Mouse (Mus musculus): ENCODE results near the gene a. TPM values are rescaled to one million over a fixed set of nuclear protein-coding genes. Genes with fewer than 3 reads are reported as not detected.
A peak's percentile ranks its signal among the peaks of the same experiment; 100 is the strongest.

Gene a
- total RNA-seq, 2 experiments from 2014 or later = not detected

DNA sequence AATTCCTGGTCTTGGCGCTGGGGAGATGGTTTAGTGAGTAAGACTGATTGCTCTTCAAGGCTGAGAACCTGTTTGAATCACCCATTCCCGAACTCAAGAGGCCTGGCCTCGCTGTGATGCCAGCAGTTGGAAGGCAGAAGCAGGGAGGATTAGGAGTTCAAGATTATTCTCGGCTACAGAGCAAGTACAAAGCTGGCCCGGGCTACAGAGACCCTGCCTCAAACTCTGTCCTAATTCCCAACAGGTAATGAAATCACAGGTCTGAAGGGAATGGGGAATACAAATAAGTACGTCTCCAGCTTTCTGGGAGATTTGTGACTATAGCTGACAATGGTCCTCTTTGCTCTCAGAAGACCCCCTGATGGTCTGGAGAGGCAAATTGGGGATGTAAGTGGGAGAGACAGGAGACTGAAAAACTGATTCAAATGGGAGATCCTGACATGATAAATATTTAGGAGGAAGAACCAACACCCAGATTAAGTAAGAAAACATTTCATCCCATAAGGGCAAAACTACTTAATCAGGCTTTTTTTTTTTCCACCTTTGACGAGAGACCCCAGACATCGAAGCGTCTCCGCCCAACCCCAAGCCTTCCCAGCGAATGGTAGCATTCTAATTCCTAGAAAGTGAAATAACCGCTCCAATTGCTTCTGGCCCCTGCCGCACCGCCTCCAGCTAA lies 1.1 kb upstream of the a start:
- no peak for DNase-seq (ENCODE audit: low spot score in 2 of 2)
- H3K27ac ChIP-seq = peak overlapping the region; percentile 60; the same call in 1 of the 2 replicates
- peak overlapping the region; percentile 95 for H3K4me3 ChIP-seq
- no peak for TF ChIP-seq CTCF (conservative IDR thresholded peaks at IDR 0.05)

DNA sequence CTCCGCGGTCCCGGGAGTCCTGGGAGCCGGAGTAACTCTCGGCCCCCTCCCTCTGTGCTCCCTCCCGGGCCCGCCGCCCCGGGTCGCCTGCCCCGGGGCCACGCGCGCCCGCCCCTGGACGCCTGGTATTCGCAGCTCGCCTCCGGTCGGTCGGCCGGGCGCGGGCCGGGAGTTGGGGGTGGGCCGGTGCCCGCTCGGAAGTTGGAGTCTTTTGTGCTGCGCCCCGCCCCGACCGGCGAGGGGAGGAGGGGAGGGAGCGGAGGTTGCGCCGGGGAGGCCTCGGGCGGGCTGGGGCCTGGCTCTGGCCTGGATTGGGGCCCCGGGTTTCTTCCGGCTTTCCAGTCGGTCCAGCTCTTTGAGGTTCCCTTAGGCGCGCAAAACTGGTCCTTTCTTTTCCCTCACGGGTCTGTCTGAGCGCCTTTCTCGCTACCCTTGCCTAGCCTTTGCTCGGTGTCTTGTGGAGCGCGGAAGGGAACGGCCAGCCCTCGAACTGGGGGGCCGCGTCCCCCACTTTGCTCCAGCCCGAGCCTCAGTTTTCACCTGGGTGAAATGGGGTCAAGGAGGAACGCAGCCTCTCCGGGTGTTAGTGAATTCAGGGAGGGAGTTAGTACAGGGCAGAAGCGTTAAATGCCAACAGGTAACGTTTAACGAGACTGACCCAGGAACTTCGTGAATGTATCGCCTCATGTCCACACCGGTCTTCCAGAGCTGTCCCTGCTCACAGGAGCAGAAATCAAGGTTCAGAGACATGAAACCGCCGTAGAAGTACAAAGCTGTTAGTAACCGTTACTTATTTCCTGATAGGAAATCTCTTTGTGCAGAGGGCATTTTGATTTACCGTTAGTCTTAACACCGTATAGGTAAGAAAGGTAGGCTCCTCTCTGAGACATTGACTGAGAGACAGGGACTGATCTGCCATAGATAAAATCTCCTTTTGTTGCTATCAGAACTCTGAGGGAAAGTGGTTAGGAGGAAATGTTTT lies 750 bp downstream of the a start:
- peak; percentile 57 to 58 for DNase-seq (ENCODE audit: low spot score in 2 of 2)
- peak overlapping the region; percentile 100 for H3K27ac ChIP-seq
- peak overlapping the region; percentile 95 for H3K4me3 ChIP-seq
- TF ChIP-seq CTCF (conservative IDR thresholded peaks at IDR 0.05) = no peak

DNA sequence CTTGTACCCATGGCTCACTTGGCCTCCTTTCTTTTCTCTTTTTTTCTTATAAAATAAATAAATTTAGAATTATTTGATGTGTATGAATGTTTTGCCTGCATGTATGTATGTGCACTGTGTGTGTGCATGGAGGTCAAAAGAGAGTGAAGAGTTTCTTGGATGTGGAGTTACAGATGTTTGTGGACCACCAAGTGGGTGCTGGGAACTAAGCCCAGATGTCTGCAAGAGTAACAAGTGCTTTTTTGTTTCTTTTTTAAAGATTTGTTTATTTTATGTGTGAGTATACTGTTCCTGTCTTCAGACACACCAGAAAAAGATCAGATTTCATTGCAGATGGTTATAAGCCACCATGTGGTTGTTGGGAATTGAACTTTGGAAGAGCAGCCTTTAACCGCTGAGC lies 12.2 kb downstream of the a start:
- Histone ChIP-seq H3K4me3 (no peak overlapping the region), H3K27ac (no peak overlapping the region)
- no peak for TF ChIP-seq CTCF (conservative IDR thresholded peaks at IDR 0.05)
- DNase-seq (ENCODE audit: low spot score in 2 of 2) = no peak

DNA sequence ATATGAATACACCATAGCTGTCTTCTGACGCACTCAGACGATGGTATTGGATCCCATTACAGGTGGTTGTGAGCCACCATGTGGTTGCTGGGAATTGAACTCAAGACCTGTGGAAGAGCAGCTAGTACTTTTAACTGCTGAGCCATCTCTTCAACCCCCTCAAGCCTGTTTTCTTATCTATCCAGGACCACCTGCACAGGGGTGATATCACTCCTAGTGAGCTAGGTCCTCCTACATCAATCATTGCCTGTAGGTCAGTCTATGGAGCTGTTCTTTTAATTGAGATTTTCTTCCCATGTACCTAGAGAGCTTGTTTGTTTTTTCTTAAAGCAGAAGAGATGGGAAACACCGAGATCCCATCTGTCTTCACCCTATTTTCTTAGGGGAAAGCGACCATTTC lies 12.6 kb downstream of the a start:
- TF ChIP-seq CTCF (conservative IDR thresholded peaks at IDR 0.05) = no peak
- DNase-seq (ENCODE audit: low spot score in 2 of 2) = no peak
- H3K27ac ChIP-seq = no peak overlapping the region
- H3K4me3 ChIP-seq = no peak overlapping the region

DNA sequence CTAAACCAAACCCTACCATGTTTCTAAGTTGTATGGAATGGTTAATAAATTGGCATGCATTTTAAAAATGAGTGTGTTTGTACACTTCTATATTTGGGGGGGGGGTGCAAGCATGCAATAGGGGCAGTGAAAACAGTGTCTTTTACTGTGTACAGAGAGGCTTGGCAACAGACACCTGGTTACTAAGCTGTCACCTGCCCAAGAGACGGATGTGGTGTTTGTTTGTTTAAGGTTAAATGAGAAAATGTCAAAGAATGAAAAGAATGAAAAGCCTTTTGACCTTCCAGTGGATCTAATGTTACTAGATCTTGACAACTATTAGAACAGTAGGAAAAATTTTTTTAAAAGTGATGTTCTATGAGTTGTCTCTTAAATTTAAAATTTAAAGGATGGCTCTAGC lies 16.5 kb downstream of the a start:
- Histone ChIP-seq H3K27ac (no peak overlapping the region), H3K4me3 (no peak overlapping the region)
- no peak for DNase-seq (ENCODE audit: low spot score in 2 of 2)
- no peak for TF ChIP-seq CTCF (conservative IDR thresholded peaks at IDR 0.05)

DNA sequence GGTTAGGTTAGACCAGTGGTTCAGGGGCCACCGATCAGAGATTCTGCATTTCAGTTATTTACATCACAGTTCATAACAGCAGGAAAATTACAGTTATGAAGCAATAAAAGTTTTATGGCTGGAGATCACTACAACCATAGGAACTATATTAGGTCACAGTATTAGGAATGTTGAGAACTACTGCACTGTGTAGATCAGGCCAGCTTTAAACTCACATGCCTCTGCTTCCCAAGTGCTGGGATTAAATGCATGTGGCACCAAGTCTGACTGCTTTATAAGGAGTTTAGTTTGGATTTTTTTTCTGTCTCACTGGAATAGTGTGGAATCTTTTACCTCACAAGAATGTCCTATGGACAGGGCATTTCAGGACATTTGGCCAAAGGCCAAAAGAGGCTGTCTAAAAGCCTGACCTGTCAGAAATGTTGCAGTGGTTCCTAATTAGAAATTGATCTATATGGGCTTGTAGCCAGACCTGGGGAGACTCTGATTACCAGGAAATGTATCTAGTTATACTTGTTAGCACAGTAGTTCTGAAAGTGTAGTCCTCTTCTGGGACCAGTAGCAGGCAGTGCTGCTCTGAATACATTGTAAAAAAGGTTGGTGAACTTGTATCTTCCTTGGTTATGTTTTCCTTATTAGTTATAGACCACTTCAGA lies 18.0 kb downstream of the a start:
- no peak overlapping the region for H3K4me3 ChIP-seq
- DNase-seq (ENCODE audit: low spot score in 2 of 2) = no peak
- peak; percentile 54 for TF ChIP-seq CTCF (conservative IDR thresholded peaks at IDR 0.05)

DNA sequence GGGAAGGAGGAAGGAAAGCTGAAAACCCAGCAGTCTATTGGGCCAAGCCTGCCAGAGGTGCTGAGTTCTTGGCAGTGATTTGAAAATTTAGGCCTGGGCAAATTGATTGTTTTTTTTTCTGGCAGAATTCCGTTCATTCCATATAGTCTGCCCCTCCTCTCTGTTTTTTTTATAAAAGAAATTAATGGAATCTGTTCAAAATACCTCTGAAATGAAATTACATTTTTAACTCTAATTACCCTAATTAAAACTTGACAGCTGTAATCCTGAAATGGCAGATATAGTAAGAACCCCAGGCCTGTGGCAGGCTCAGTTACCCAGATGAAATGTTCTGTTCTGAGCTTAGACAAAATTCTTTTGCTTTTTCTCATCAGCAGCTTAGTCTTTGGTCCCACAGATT lies 19.6 kb downstream of the a start:
- DNase-seq (ENCODE audit: low spot score in 2 of 2) = no peak
- Histone ChIP-seq H3K27ac (no peak overlapping the region), H3K4me3 (no peak overlapping the region)
- TF ChIP-seq CTCF (conservative IDR thresholded peaks at IDR 0.05) = no peak

More for the DNA sequence above, 18.0 kb downstream of the a start:
- no peak overlapping the region for H3K27ac ChIP-seq

DNA sequence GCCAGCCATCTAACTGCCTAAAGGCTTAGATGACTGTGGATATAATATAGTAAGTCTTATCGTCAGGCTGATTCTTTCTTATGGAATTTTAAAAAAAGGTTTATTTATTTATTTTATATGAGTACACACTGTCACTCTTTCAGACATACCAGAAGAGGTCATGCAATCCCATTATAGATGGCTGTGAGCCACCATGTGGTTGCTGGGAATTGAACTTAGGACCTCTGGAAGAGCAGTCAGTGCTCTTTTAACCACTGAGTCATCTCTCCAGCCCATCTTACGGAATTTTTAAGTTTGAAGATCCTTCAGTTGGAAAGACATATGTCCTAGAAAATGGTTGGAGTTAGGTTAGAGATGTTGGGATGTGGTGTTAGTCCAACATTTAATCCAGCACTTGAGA lies 22.2 kb downstream of the a start:
- DNase-seq (ENCODE audit: low spot score in 2 of 2) = no peak
- no peak overlapping the region for H3K27ac ChIP-seq
- no peak for TF ChIP-seq CTCF (conservative IDR thresholded peaks at IDR 0.05)
- H3K4me3 ChIP-seq = no peak overlapping the region

DNA sequence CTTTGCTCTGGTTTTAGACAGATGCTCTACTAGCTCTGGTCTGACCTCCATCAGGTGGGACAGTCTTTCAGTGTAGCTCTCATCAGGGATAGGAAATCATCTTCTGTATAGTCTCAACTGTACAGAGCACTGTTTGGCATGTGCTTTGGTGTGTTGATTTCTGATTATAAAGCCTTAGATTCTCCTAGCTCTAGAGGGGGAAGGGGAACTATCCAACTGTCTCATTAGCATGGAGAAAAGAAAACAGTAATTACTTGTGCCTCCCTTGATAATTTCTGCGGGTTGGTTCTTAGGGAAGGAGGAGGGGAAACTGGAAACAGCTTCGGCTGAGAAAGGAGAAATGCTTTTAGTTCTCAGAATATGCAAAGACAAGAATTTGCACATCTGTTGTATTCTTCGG lies 25.9 kb downstream of the a start:
- no peak overlapping the region for H3K4me3 ChIP-seq
- no peak for DNase-seq (ENCODE audit: low spot score in 2 of 2)
- no peak for TF ChIP-seq CTCF (conservative IDR thresholded peaks at IDR 0.05)
- H3K27ac ChIP-seq = no peak overlapping the region

DNA sequence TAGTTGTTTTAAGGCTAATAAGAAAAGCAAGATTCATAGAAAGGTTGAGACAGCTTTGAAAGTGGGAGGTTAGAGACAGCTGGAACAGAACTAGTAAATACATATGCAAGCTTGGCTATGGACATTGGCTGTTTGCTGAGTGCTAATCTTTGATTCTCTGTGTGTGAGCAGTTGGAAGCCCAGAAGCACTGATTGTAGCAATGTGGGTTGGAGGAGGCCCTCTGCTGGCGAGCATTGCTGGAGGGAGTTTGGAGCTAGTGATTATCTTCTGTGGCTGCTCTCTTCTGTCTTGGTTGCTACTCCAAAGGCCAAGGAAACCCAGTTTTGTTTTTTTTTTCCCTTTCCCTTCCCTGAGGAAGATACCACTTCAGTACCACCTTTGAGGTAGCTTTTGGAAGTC lies 26.6 kb downstream of the a start:
- H3K4me3 ChIP-seq = no peak overlapping the region
- peak; percentile 81 for TF ChIP-seq CTCF (conservative IDR thresholded peaks at IDR 0.05)
- peak; percentile 38 to 49 for DNase-seq (ENCODE audit: low spot score in 2 of 2)
- no peak overlapping the region for H3K27ac ChIP-seq

DNA sequence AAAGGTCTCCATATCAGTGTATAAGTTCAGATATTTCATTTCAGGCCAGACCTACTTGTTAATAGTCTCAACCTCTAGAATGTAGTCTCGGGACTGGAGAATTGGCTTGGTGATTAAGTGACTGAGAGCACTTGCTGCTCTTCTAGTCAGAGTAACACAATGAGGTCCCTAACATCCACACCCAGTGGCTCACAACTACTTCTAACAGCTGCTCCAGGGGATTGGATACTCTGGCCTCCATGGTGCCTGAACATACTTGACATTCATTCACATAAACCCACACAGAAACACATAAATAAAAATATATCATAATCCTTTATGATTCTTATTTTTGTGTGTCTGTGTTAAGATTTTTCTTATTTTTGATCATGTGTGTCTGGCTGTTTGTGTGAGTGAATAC lies 27.4 kb downstream of the a start:
- no peak overlapping the region for H3K4me3 ChIP-seq
- TF ChIP-seq CTCF (conservative IDR thresholded peaks at IDR 0.05) = no peak
- no peak overlapping the region for H3K27ac ChIP-seq
- no peak for DNase-seq (ENCODE audit: low spot score in 2 of 2)

DNA sequence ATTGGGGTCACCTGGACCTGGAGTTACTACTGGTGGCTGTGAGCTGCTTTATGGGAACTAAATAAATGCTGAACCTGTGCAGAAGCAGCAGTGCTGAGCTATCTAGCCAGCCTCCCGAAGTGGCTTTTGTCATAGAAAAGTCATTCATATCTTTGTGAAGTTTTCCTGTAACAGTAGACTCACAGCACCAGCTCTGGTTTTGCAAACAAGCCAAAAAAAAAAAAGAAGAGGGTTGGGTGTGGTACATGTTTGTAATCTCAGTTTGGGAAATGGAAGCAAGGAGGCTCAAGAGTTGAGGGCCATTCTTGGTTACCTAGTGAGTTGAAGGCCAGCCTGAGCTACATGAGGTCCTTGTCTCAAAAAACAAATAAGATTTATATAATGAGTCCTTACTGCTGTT lies 29.1 kb downstream of the a start:
- Histone ChIP-seq H3K27ac (no peak overlapping the region), H3K4me3 (no peak overlapping the region)
- no peak for DNase-seq (ENCODE audit: low spot score in 2 of 2)
- no peak for TF ChIP-seq CTCF (conservative IDR thresholded peaks at IDR 0.05)

DNA sequence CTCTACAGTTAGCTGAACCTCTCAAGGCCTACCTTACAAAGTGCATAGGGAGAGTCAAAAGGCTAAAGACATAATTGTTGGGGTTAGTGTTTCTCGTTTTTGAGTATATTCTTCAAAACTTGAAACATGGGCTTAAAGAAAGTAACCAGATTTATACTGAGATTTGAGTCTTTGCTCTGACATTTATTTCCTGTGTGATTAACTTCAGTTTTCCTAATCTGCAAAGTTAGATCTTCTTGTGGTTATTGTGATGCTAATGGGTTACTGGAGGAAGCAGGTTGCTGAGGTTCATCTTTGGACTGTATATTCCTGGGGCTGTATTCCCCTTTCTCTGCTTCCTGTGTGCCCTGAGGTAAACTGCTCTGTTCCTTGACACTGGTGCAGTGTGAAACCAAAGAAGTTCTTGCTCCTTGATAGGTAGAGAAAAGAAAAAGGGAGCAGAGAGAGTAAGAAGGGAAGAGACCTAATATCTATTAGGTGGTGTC lies 34.9 kb downstream of the a start:
- Histone ChIP-seq H3K4me3 (no peak overlapping the region), H3K27ac (no peak overlapping the region)
- DNase-seq (ENCODE audit: low spot score in 2 of 2) = no peak
- TF ChIP-seq CTCF (conservative IDR thresholded peaks at IDR 0.05) = no peak
